Mouse (Mus musculus): Measurements from ENCODE around the gene Rptor.
"Not testable (repeated sequence)": the region's sequence is repeated elsewhere in the genome, so short reads cannot be mapped to it uniquely, and the experiment has no call there.

Rptor gene

GRCm38 (mm10) chr11:119653336-119653735, 50.6 kb downstream of the Rptor start:
- no peak for DNase-seq (ENCODE audit: low read depth, low spot score)

- DNase-seq (ENCODE audit: low read depth, low spot score), result no peak
Measured at GRCm38 (mm10) chr11:119657534-119657933, 54.8 kb downstream of the Rptor start.

GRCm38 (mm10) chr11:119659296-119659695, 56.6 kb downstream of the Rptor start:
- DNase-seq (ENCODE audit: low read depth, low spot score), result no peak

- not testable (repeated sequence) for DNase-seq (ENCODE audit: low read depth, low spot score)
Measured at GRCm38 (mm10) chr11:119661479-119661878, 58.8 kb downstream of the Rptor start.

- no peak for DNase-seq (ENCODE audit: low read depth, low spot score)
Measured at GRCm38 (mm10) chr11:119663876-119664275, 61.2 kb downstream of the Rptor start.

- no peak for DNase-seq (ENCODE audit: low read depth, low spot score)
Measured at GRCm38 (mm10) chr11:119664678-119665307, 62.1 kb downstream of the Rptor start.

GRCm38 (mm10) chr11:119665308-119665702, 62.6 kb downstream of the Rptor start:
- DNase-seq (ENCODE audit: low read depth, low spot score), result no peak

- no peak for DNase-seq (ENCODE audit: low read depth, low spot score)
Measured at GRCm38 (mm10) chr11:119666567-119667108, 63.9 kb downstream of the Rptor start.

- no peak for DNase-seq (ENCODE audit: low read depth, low spot score)
Measured at GRCm38 (mm10) chr11:119670690-119671666, 68.3 kb downstream of the Rptor start.

- DNase-seq (ENCODE audit: low read depth, low spot score), result no peak
Measured at GRCm38 (mm10) chr11:119672041-119672440, 69.3 kb downstream of the Rptor start.

GRCm38 (mm10) chr11:119672775-119673174, 70.1 kb downstream of the Rptor start:
- no peak for DNase-seq (ENCODE audit: low read depth, low spot score)

- no peak for DNase-seq (ENCODE audit: low read depth, low spot score)
Measured at GRCm38 (mm10) chr11:119674835-119675234, 72.1 kb downstream of the Rptor start.

GRCm38 (mm10) chr11:119675546-119675945, 72.8 kb downstream of the Rptor start:
- no peak for DNase-seq (ENCODE audit: low read depth, low spot score)

GRCm38 (mm10) chr11:119676751-119677411, 74.2 kb downstream of the Rptor start:
- DNase-seq (ENCODE audit: low read depth, low spot score), result no peak

GRCm38 (mm10) chr11:119678427-119678826, 75.7 kb downstream of the Rptor start:
- DNase-seq (ENCODE audit: low read depth, low spot score), result no peak

- no peak for DNase-seq (ENCODE audit: low read depth, low spot score)
Measured at GRCm38 (mm10) chr11:119680735-119681134, 78.0 kb downstream of the Rptor start.

- no peak for DNase-seq (ENCODE audit: low read depth, low spot score)
Measured at GRCm38 (mm10) chr11:119682285-119682684, 79.6 kb downstream of the Rptor start.

- no peak for DNase-seq (ENCODE audit: low read depth, low spot score)
Measured at GRCm38 (mm10) chr11:119683796-119684195, 81.1 kb downstream of the Rptor start.

GRCm38 (mm10) chr11:119685477-119685876, 82.8 kb downstream of the Rptor start:
- DNase-seq (ENCODE audit: low read depth, low spot score), result no peak

GRCm38 (mm10) chr11:119685910-119686659, 83.4 kb downstream of the Rptor start:
- DNase-seq (ENCODE audit: low read depth, low spot score), result no peak

GRCm38 (mm10) chr11:119687316-119687715, 84.6 kb downstream of the Rptor start:
- DNase-seq (ENCODE audit: low read depth, low spot score), result no peak

Data from retina, adult 2 months (tissue).